Mouse (Mus musculus) myocyte (in vitro differentiated cells): ENCODE results near the gene Gm20388. TPM values are rescaled to one million over a fixed set of nuclear protein-coding genes. Genes with fewer than 3 reads are reported as not detected.

ENCODE experiments used
- H3K27me3 ChIP-seq: one replicate; pipeline ENCODE4 v1.6.1; 2011; ENCODE audit not compliant: control insufficient read depth, insufficient read depth, insufficient read length
- H3K36me3 ChIP-seq: one replicate; pipeline ENCODE4 v1.6.1; 2011; ENCODE audit not compliant: control insufficient read depth, insufficient read depth
- H3K4me2 ChIP-seq: one replicate; pipeline ENCODE4 v1.6.1; 2011; ENCODE audit warnings: low read depth, control low read depth
- H3K4me3 ChIP-seq: one replicate; pipeline ENCODE4 v1.5.1; 2011; ENCODE audit warnings: mild to moderate bottlenecking, control low read depth, moderate library complexity
- H3K79me2 ChIP-seq: one replicate; pipeline ENCODE4 v1.6.1; 2011; ENCODE audit not compliant: control insufficient read depth, insufficient read depth
- H3ac ChIP-seq: one replicate; pipeline ENCODE4 v1.6.1; 2011; ENCODE audit not compliant: control insufficient read depth, insufficient read length
- CEBPB ChIP-seq: IDR thresholded peaks from 2 replicates; pipeline ENCODE4 v1.6.1; 2011; ENCODE audit warnings: mild to moderate bottlenecking, moderate library complexity; ENCODE audit not compliant: poor library complexity, insufficient read depth, severe bottlenecking
- E2F4 ChIP-seq: IDR thresholded peaks from one replicate; pipeline ENCODE4 v1.6.1; 2011; ENCODE audit warnings: mild to moderate bottlenecking, control low read depth, moderate library complexity; ENCODE audit not compliant: insufficient read depth
- MAX ChIP-seq: IDR thresholded peaks from one replicate; pipeline ENCODE4 v1.6.1; 2011; ENCODE audit warnings: low read depth, mild to moderate bottlenecking, control low read depth
- MYOD1 ChIP-seq, 3 experiments: IDR thresholded peaks; one replicate each; pipeline ENCODE4 v1.6.1; 2011; ENCODE audit warnings: control low read depth in 2 of 3, low read depth in 2 of 3, mild to moderate bottlenecking in 2 of 3, moderate library complexity in 1 of 3; ENCODE audit not compliant: insufficient read length in 2 of 3, control insufficient read depth in 1 of 3
- MYOG ChIP-seq, 3 experiments: IDR thresholded peaks; one replicate each; pipeline ENCODE4 v1.6.1; 2011; ENCODE audit warnings: control low read depth in 2 of 3, low read depth in 2 of 3, mild to moderate bottlenecking in 2 of 3; ENCODE audit not compliant: insufficient read length in 2 of 3, control insufficient read depth in 1 of 3, insufficient read depth in 1 of 3
- POLR2A ChIP-seq: IDR thresholded peaks from one replicate; pipeline ENCODE4 v1.6.1; 2011; ENCODE audit warnings: low read depth, mild to moderate bottlenecking, control low read depth, moderate library complexity; ENCODE audit not compliant: insufficient read length
- POLR2AphosphoS2 ChIP-seq: IDR thresholded peaks from one replicate; pipeline ENCODE4 v1.6.1; 2011; ENCODE audit warnings: low read depth, control low read depth; ENCODE audit not compliant: insufficient read length
- REST ChIP-seq: IDR thresholded peaks from one replicate; pipeline ENCODE4 v1.6.1; 2011; ENCODE audit warnings: mild to moderate bottlenecking, control low read depth, moderate library complexity; ENCODE audit not compliant: insufficient read depth, insufficient read length
- SRF ChIP-seq: IDR thresholded peaks from one replicate; pipeline ENCODE4 v1.6.1; 2011; ENCODE audit warnings: low read depth; ENCODE audit not compliant: control insufficient read depth, insufficient read length
- TCF12 ChIP-seq: IDR thresholded peaks from one replicate; pipeline ENCODE4 v1.6.1; 2011; ENCODE audit warnings: mild to moderate bottlenecking, control low read depth; ENCODE audit not compliant: poor library complexity, insufficient read depth, severe bottlenecking
- TCF3 ChIP-seq: IDR thresholded peaks from one replicate; pipeline ENCODE4 v1.6.1; 2011; ENCODE audit warnings: low read depth, control low read depth; ENCODE audit not compliant: insufficient read length
- USF1 ChIP-seq: IDR thresholded peaks from one replicate; pipeline ENCODE4 v1.6.1; 2011; ENCODE audit warnings: low read depth, mild to moderate bottlenecking, control low read depth, moderate library complexity
- polyA plus RNA-seq: library from polyadenylated mRNA; unstranded; fragments of >200 nt; fragmentation: generic; extraction: Trizol; gene quantifications from one replicate; pipeline ENCODE4 v1.2.1, GENCODE M21; 2012; ENCODE audit warnings: missing spikeins

Gene Gm20388
- polyA plus RNA-seq, 1 experiment = 15.3 TPM

- Histone ChIP-seq H3K4me3 (peak overlapping the region; percentile 32), H3K27me3 (no peaks in the 10 kb centered on the region), H3K79me2 (no peaks in the 10 kb centered on the region), H3ac (peak overlapping the region; percentile 45), H3K4me2 (peak overlapping the region; percentile 79), H3K36me3 (no peaks in the 10 kb centered on the region)
- TF ChIP-seq MYOG (IDR thresholded peaks at IDR 0.05; ENCODE audit: control insufficient read depth in 1 of 3, insufficient read depth in 1 of 3, insufficient read length in 2 of 3, low read depth in 2 of 3) (no peak), TCF3 (no peak), USF1 (no peak), POLR2A (peak; percentile 38)
Observed at GRCm38 (mm10) chr8:123442871-123443575, 3532.4 kb downstream of the Gm20388 start.

GRCm38 (mm10) chr8:123443576-123443921 lies 3532.9 kb downstream of the Gm20388 start:
- H3K79me2 ChIP-seq = no peaks in the 10 kb centered on the region
- no peak for TF ChIP-seq REST
- no peak for TF ChIP-seq POLR2AphosphoS2
- TF ChIP-seq USF1 = no peak
- TF ChIP-seq MAX = no peak
- TF ChIP-seq MYOG (IDR thresholded peaks at IDR 0.05; ENCODE audit: control insufficient read depth in 1 of 3, insufficient read depth in 1 of 3, insufficient read length in 2 of 3, low read depth in 2 of 3) = no peak
- TF ChIP-seq POLR2A = no peak
- TF ChIP-seq MYOD1 (IDR thresholded peaks at IDR 0.05; ENCODE audit: control insufficient read depth in 1 of 3, insufficient read length in 2 of 3, low read depth in 2 of 3) = no peak
- no peak for TF ChIP-seq TCF12
- no peak for TF ChIP-seq CEBPB
- no peak for TF ChIP-seq E2F4
- TF ChIP-seq TCF3 = no peak
- TF ChIP-seq SRF = no peak

GRCm38 (mm10) chr8:123444131-123444530 lies 3533.5 kb downstream of the Gm20388 start:
- Histone ChIP-seq H3ac (no peak overlapping the region), H3K4me3 (peak overlapping the region; percentile 32), H3K4me2 (no peak overlapping the region), H3K36me3 (no peaks in the 10 kb centered on the region), H3K27me3 (no peaks in the 10 kb centered on the region), H3K79me2 (no peaks in the 10 kb centered on the region)
- no peak for TF ChIP-seq E2F4
- TF ChIP-seq USF1 = no peak

More at GRCm38 (mm10) chr8:123443576-123443921, 3532.9 kb downstream of the Gm20388 start:
- no peaks in the 10 kb centered on the region for H3K36me3 ChIP-seq
- H3K4me2 ChIP-seq = peak overlapping the region; percentile 79
- peak overlapping the region; percentile 32 for H3K4me3 ChIP-seq
- H3K27me3 ChIP-seq = no peaks in the 10 kb centered on the region
- H3ac ChIP-seq = peak overlapping the region; percentile 45

- Histone ChIP-seq H3ac (no peak overlapping the region), H3K79me2 (no peaks in the 10 kb centered on the region), H3K36me3 (no peaks in the 10 kb centered on the region), H3K4me2 (no peak overlapping the region), H3K4me3 (no peak overlapping the region), H3K27me3 (no peaks in the 10 kb centered on the region)
- TF ChIP-seq SRF (no peak), CEBPB (no peak), E2F4 (no peak), TCF3 (no peak), MYOD1 (IDR thresholded peaks at IDR 0.05; ENCODE audit: control insufficient read depth in 1 of 3, insufficient read length in 2 of 3, low read depth in 2 of 3) (no peak), POLR2AphosphoS2 (no peak), TCF12 (no peak), REST (no peak)
Observed at GRCm38 (mm10) chr8:123445981-123446380, 3535.3 kb downstream of the Gm20388 start.

GRCm38 (mm10) chr8:123446799-123447198 lies 3536.2 kb downstream of the Gm20388 start:
- Histone ChIP-seq H3K36me3 (no peaks in the 10 kb centered on the region), H3K4me3 (no peak overlapping the region), H3K27me3 (no peaks in the 10 kb centered on the region), H3ac (no peak overlapping the region), H3K79me2 (no peaks in the 10 kb centered on the region), H3K4me2 (no peak overlapping the region)
- TF ChIP-seq POLR2AphosphoS2 (no peak), CEBPB (no peak), MAX (no peak), MYOD1 (IDR thresholded peaks at IDR 0.05; ENCODE audit: control insufficient read depth in 1 of 3, insufficient read length in 2 of 3, low read depth in 2 of 3) (no peak), POLR2A (no peak), USF1 (no peak), E2F4 (no peak), SRF (no peak), TCF12 (no peak), MYOG (IDR thresholded peaks at IDR 0.05; ENCODE audit: control insufficient read depth in 1 of 3, insufficient read depth in 1 of 3, insufficient read length in 2 of 3, low read depth in 2 of 3) (no peak), TCF3 (no peak), REST (no peak)
